In genomic region chr4:106327436-106327835, GRCm38 (mm10) we compare ENCODE assay signal across 15 mouse cellular contexts. TPM values are rescaled to one million over a fixed set of nuclear protein-coding genes. Genes with fewer than 3 reads are reported as not detected.
A peak's percentile ranks its signal among the peaks of the same experiment; 100 is the strongest.
DNase-seq lines count a peak whose midpoint lies in the region; ATAC-seq lines count a peak whose summit lies in the region.
"Had no signal": no experiment of that assay in that cellular context is flagged by ENCODE, and none has a peak within 500 bp of the region (broad histone marks: within the 10 kb centered on the region; RNA-seq: fewer than 3 reads in every experiment).

No protein-coding gene starts in this region.

- H3K36me3 ChIP-seq in kidney, embryonic 15.5 days, result peaks cover 3% of the 10 kb centered on the region; the same call in 1 of the 2 replicates
- H3K36me3 ChIP-seq in liver, embryonic 12.5 days, result peaks cover 22% of the 10 kb centered on the region
- H3K36me3 ChIP-seq in stomach, embryonic 15.5 days, result no peaks in the 10 kb centered on the region
- H3K36me3 ChIP-seq: forebrain, embryonic 12.5 days had no signal

- H3K27ac ChIP-seq in kidney, embryonic 15.5 days, result 0 out of 2 replicates have a peak overlapping the region, but pooled peaks have one; percentile 27
- peak overlapping the region; percentile 88 for H3K27ac ChIP-seq in liver, embryonic 12.5 days
- no peak overlapping the region for H3K27ac ChIP-seq in stomach, embryonic 15.5 days
- H3K27ac ChIP-seq: embryonic facial prominence, embryonic 10.5 days; forebrain, embryonic 12.5 days; midbrain, embryonic 10.5 days had no signal

- H3K4me2 ChIP-seq in kidney, embryonic 15.5 days, result no peak overlapping the region
- H3K4me2 ChIP-seq in liver, embryonic 12.5 days, result peak overlapping the region; percentile 57
- H3K4me2 ChIP-seq in stomach, embryonic 15.5 days, result no peak overlapping the region
- H3K4me2 ChIP-seq: forebrain, embryonic 12.5 days had no signal

- no peaks in the 10 kb centered on the region for H3K27me3 ChIP-seq in kidney, embryonic 15.5 days
- no peaks in the 10 kb centered on the region for H3K27me3 ChIP-seq in liver, embryonic 12.5 days (replicated peaks)
- H3K27me3 ChIP-seq in stomach, embryonic 15.5 days (replicated peaks), result no peaks in the 10 kb centered on the region
- H3K27me3 ChIP-seq: forebrain, embryonic 12.5 days had no signal

- no peaks in the 10 kb centered on the region for H3K9me3 ChIP-seq in kidney, embryonic 15.5 days (replicated peaks)
- H3K9me3 ChIP-seq in liver, embryonic 12.5 days (replicated peaks), result no peaks in the 10 kb centered on the region
- H3K9me3 ChIP-seq in stomach, embryonic 15.5 days, result no peaks in the 10 kb centered on the region
- H3K9me3 ChIP-seq: embryonic facial prominence, embryonic 10.5 days; forebrain, embryonic 12.5 days; midbrain, embryonic 10.5 days had no signal

- ATAC-seq in kidney, embryonic 15.5 days (replicated peaks; ENCODE audit: low FRiP score), result peak; percentile 69
- ATAC-seq in erythroblast, adult 5-6 weeks (replicated peaks; ENCODE audit: low FRiP score, poor library complexity, severe bottlenecking), result peak; percentile 93
- ATAC-seq in liver, embryonic 12.5 days, result peak; percentile 99
- ATAC-seq in stomach, embryonic 15.5 days (ENCODE audit: insufficient read depth, low FRiP score, low read depth), result peak; percentile 92

- DNase-seq in kidney, postnatal 25 days, result no peak
- DNase-seq in cerebellum, adult 11 months, result no peak
- DNase-seq in thymus, postnatal 14 days, result no peak
- DNase-seq: adrenal gland, postnatal 14 days; cerebellum, adult 8-10 months; heart, postnatal 4 days; kidney, adult 11 months; lung, adult 18-20 months had no signal

- H3K4me1 ChIP-seq in kidney, embryonic 15.5 days, result peaks cover 19% of the 10 kb centered on the region
- H3K4me1 ChIP-seq in liver, embryonic 12.5 days, result peaks cover 78% of the 10 kb centered on the region
- no peaks in the 10 kb centered on the region; the same call in 1 of the 2 replicates for H3K4me1 ChIP-seq in stomach, embryonic 15.5 days
- H3K4me1 ChIP-seq: forebrain, embryonic 12.5 days; midbrain, embryonic 10.5 days had no signal

- H3K4me3 ChIP-seq in kidney, embryonic 15.5 days (replicated peaks), result no peak overlapping the region
- 0 out of 2 replicates have a peak overlapping the region, but pooled peaks have one; percentile 21 for H3K4me3 ChIP-seq in liver, embryonic 12.5 days
- H3K4me3 ChIP-seq in stomach, embryonic 15.5 days (replicated peaks), result no peak overlapping the region
- H3K4me3 ChIP-seq: embryonic facial prominence, embryonic 10.5 days; forebrain, embryonic 12.5 days; midbrain, embryonic 10.5 days had no signal

- H3K9ac ChIP-seq in kidney, embryonic 15.5 days, result no peak overlapping the region
- 0 out of 2 replicates have a peak overlapping the region, but pooled peaks have one; percentile 28 for H3K9ac ChIP-seq in liver, embryonic 12.5 days
- H3K9ac ChIP-seq in stomach, embryonic 15.5 days, result no peak overlapping the region
- H3K9ac ChIP-seq: forebrain, embryonic 12.5 days had no signal

- WGBS in kidney, embryonic 15.5 days, result 87% methylated on average over 5 of the region's 5 CpGs
- 28% methylated on average over 5 of the region's 5 CpGs for WGBS in liver, embryonic 12.5 days (ENCODE audit: insufficient replicate concordance)
- WGBS in stomach, embryonic 15.5 days, result 64% methylated on average over 5 of the region's 5 CpGs

RNA-seq across cellular contexts. Expression of gene Usp24, which starts 11.4 kb away (rescaled TPM):
- polyA plus RNA-seq in kidney, embryonic 15.5 days (2015; fragmentation: Nextera tagmentation; extraction: Ambion mirVana), result 8.3 and 9.3 TPM in 2 replicates
- 7.1 and 7.5 TPM in 2 replicates for total RNA-seq in erythroblast, adult 5-6 weeks (2015; ENCODE audit: low replicate concordance)
- total RNA-seq in erythroblast, adult 5-6 weeks (2017; ENCODE audit: low replicate concordance), result 6.8 and 11.8 TPM in 2 replicates
- polyA plus RNA-seq in liver, embryonic 12.5 days (2016; fragmentation: Nextera tagmentation; extraction: Ambion mirVana), result 13.5 and 13.6 TPM in 2 replicates
- 7.6 and 9.7 TPM in 2 replicates for polyA plus RNA-seq in stomach, embryonic 15.5 days (2015; fragmentation: Nextera tagmentation; extraction: Ambion mirVana)
